Mouse (Mus musculus) E14TG2a.4 (cell line): ENCODE data around the gene Gm44805.

Experiments
- CTCF ChIP-seq: conservative IDR thresholded peaks from 2 replicates; pipeline ENCODE4 v1.5.1; 2014; ENCODE audit warnings: low read length
- NANOG ChIP-seq: IDR thresholded peaks from 2 replicates; pipeline ENCODE4 v1.6.1; 2014; ENCODE audit warnings: borderline replicate concordance, low read length, mixed read lengths
- POU5F1 ChIP-seq: IDR thresholded peaks from 2 replicates; pipeline ENCODE4 v1.6.1; 2014; ENCODE audit warnings: low read length, borderline replicate concordance

- TF ChIP-seq CTCF = no peak
- TF ChIP-seq POU5F1 = no peak
- TF ChIP-seq NANOG = no peak
Measured at GRCm38 (mm10) chr7:19688611-19689010, 7.4 kb upstream of the Gm44805 start.
